Mouse (Mus musculus) urinary bladder, postnatal 25 days (tissue): ENCODE measurements around the gene Ccdc130.

ENCODE experiments used
- DNase-seq: peaks from one replicate; pipeline ENCODE4 v3.0.0; 2022; ENCODE audit warnings: low spot score

Gene Ccdc130

DNA sequence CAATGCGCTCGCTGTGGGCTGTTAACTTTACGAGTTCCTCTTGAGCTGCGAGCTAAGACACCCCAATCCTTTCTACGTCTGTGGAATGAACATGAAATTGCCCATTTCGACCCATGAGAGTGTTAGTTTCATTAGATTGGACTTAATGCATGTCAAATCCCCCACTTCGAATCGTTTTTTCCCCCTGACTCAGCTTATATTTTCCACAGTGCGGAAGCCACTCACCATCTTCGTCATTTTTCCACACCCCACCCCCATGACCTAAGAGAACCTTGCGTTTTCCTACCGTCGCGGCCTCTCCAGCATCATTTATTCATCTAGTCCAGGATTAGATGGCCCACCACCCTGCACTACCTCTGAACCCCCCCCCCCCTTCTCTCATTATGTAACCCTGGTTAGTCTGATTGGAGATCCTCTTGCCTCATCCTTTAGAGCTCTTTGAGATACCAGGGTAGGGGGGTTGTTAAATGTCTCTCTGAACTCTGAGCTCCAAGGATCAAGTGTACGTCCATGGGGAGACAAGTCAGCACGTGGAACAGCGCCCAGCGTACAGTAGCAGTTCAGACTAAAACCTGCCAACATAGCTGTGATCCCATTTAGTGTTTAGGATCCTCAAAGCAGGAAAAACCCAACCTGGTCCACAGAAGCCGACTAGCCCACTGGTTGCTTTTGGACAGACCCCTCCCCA lies 32.5 kb downstream of the Ccdc130 start:
- DNase-seq = no peak

DNA sequence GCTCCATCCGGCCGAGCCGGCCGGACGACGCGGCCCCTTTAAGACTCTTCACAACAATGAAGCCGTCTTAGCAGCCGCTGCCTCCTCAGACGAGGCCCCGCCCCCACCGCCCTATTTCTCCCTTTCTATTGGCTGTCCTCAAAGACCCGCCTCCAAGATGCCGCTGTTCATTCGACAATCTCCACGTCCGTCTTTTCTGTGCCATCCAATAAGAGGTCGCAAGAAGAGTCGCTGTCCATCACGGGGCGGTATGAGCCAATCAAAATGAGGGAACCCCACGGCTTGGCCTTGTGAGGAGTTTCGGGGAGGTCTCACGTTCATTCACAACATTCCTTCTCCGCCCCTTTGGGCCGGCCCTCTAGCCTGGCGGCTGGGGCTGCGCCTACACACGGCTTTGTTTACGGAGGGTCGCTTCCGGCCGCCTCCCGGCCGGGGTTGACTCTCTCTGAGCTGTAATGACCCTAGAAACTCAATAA lies 33.1 kb downstream of the Ccdc130 start, which contains the start of gene Zswim4:
Gene Zswim4 (minus strand): TSS at position 58 of the 476 bp plus-strand sequence.
- DNase-seq = peak; percentile 92

DNA sequence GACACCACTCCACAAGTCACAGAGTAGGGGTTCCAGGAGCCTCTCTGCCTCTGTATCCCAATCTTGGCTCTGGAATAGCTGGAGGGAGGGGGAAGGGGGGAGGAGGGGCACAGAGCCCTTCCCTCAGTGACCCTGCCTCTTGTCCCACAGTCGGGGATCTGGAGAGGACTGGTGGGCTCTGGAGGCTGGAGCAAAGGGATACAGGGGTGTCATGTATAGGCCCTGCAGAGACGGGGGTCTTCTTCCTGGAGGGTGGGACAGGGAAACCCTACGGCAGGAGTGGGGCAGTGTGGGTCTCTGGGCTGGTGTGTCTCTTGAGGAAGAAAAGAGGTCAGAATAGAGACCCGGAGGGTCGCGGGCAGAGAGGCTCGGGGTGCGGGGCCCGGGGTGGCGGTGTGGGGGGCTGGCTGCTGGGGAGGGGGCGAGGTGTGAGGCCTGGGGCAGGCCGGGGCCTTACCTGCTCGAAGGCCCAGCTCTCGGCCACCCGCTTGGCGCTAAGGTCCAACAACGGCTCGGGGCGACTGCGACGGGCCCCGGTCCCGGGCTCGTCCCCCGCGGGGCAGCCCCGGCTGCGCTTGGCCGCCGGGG lies 33.7 kb downstream of the Ccdc130 start:
- no peak for DNase-seq

DNA sequence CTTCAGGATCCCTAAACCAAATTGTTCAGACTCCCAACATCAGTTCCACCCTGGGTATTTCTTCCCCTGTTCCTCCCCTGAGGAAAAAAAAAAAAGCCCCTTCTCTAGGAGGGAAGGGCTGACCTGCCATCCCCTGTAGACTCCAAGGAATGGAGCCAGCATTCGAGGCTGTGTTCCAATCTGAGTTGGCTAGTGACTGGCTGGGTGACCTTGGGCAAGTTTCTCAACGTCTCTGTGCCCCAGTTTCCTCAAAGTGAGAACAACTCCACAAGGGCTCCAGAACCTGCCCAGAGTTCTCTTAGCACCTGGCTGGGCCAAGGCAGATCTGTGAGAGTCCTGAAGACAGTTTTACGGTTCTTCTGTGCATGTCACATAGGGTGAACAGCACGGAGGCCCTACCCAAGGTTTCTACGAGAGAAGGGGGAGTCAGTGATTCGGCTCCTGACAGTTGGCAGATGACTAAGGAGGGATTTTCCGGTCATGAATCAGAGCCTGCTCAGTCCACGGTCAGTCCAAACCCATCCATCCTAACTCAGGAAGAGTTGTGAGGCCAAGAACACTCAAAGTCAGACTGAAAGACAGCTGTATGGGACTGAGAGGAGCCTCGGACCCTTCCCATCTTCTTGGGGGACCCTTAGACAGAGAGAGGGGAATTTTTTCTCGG lies 34.3 kb downstream of the Ccdc130 start:
- DNase-seq = no peak

DNA sequence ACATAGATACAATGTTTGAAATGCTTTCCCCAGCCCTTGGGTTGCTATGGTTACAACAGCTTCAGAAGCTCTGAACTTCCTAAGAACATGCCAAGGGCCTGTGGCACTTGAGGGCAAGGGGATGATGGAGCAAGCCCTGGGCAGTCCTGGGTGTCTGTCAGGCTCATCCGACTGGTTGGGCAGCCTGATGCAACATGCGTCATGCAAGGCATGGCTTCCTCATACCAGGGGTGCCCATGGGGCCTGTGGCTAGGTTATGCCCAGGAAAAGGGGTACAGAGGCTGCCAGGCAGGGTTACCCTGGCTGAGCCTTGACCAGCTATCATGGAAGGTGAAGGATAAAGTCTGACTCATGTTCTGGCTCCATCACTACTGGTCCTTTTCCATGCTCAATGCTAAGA lies 37.1 kb downstream of the Ccdc130 start:
- no peak for DNase-seq

DNA sequence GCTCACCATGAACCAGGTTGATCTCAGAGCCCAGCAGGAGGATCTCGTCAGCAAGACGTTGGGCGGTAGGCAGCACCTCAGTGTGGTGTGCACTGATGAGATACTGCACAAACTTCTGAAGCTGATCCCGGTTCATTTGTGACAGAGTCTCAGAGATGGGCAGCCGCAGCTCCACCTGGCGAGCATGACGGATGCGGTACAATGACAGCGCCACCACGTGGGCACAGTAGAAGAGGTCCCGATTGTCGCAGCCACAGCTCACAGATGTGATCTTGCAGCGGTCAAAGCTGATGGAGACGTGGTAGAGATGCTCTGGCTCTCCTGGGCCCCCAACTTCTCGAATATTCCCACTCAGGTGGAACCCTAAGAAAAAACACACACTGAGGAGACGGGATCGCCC lies 39.4 kb downstream of the Ccdc130 start:
- DNase-seq = no peak

DNA sequence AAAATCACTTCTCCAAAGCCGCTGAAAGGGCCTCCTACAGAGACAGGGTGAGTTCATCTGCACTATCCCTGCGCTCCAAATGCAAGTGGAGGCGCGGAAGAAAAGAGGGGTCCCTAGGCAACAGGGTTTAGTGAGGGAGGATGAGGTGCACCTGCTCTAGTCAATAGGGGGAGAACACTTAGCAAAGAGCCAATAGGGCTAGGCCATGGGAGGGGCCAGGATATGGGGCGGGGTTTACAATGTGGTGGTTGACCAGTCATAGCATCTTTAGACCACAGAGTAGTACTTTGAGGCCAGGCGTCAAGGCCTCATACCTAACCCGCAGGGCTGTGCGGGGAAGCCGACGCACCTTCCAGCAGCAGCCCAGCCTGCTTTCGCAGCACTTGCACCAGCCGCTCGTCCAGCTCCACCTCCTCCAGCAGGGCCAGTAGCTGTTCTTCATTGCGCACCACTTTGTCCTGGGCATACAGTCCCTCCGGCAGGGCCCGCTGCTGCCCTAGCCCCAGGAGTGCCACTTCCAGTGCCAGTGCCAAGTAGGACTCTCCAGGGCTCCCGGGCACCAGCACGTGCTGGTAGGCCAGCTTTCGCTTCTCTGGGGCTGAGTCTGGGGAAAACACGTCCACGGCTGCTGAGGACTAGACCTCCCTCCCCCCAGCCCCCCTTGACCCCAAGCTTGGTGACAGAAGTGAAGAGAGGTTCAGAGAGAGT lies 46.7 kb downstream of the Ccdc130 start:
- DNase-seq = no peak

DNA sequence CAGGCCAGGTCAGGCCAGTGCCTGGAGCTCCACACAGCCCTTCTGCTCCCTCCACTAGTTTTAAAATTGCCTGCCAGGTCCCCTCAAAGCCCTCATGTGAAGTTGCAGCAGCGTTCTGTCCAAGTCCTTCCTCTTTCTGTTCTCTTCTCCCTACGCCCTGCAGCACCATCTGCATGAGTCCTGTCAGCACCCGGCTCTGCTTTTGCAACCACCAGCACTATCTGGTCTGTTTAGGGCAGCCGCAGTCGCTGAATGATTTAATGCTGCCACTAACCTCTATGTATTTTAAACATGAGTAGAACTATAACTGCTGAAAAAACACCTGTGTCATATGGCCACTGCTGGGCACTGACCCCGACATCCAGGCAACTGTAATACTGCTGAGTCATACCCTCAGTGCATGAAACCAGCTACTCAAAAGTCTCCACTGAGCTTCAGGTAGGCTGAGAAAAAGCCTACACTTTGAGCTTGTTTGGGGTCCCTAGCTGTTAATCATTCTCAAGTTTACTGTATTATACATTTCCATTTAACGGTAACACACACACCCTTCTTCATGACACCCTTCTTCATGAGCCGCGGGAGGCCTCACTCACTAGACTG lies 47.5 kb downstream of the Ccdc130 start:
- no peak for DNase-seq

DNA sequence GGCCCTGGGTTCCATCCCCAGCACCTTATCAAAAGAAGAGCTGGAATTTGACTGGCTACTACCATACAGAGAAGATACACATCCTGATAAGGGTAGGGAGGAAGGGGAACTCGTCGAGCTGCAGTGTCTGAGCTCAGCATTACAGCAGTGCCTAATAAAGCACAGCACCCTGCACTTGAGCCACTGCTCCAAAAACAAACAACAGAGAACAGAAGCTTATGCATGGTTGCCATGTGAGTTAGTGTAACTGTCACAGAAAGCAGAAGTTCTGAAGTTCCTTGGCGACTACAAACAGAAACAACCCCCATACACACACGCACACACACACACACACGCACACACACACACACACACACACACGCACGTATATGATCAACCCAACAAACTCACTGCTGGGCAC lies 50.1 kb downstream of the Ccdc130 start:
- no peak for DNase-seq

DNA sequence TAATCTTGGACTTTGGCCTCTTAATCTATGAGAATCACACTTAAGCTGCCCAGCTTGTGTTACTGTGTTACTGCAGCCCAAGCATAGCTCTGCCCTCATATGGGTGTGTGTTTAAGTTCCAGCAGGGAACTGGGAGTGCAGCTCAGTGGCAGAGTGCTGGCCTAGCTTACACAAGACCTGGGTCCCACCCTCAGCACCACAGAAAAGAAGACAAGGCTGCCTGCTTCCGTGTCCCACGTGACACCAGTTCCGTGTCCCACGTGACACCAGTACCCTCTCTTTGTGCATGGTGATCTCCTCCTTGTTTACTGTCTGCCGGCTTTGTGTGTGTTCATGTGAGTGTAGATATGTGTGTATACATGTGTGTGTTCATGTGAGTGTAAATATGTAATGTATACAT lies 52.0 kb downstream of the Ccdc130 start:
- DNase-seq = no peak

DNA sequence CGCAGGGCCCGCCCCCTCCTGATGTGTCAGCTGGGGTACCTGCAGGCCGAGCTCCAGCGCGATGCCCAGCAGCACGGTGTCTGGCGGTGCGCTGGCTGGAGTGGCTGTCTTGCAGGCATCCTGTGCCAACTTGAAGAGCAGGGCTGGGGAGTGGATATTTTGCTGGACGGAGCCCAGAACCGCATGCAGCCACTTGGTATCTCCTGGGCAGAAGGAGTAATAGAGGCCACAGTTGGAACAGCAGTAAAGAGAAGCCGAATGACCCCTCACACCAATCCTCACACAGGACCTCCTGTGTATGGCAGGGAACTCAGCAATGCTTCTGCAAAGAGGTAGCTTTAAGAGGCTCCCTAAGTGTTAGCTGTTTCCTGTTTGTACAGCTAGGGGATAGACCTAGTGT lies 53.0 kb downstream of the Ccdc130 start:
- DNase-seq = no peak

DNA sequence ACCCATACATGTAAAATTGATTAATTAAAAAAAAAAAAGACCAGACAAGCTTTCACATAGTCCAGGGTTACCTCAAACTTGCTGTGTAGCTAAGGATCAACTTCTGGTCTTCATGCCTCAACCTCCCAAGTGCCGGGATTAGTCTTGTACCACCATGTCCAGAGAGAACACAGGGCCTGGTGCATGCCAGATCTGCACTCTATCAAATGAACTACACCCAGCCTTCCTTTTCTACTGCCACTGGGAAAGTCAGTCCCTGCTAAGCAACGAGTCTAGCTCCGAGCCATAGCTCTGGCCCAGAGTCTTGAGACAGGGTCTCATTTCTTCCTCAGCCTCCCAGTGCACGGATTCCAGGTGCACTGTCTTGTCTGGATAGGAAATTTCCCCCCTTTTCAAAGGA lies 56.9 kb downstream of the Ccdc130 start:
- DNase-seq = no peak

DNA sequence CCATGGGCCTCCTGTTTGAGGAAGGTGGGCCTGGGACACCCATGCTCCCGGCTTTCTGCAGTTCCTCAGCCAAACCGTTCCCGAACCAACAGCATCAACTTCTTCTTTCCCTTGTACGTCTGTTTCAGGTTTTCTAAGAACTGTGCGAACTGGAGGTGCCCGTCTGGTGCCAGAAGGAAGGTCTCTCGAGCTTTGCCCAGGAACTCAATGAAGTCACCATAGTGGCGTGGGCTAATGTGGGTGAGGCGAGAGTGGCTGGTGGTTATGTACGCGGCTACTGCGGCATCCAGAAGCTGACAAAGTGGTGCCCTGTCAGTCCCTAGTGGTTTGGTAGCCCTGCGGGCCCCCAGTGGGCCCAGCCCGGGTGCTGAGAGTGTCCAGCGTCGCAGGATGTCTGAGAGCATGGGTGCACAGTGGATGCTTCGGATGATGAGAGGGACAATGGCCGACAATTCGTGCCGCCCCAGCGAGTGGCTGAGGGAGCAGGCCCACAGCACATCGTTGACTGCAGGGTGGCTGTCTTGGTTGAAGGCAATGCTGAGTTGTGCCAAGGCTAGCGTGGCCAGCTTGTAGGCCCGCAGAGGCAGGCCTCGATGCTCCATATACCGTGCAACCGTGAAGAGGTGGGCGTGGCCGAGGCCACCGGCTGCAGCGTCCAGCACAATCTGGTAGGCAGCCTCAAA lies 58.2 kb downstream of the Ccdc130 start:
- DNase-seq = no peak

DNA sequence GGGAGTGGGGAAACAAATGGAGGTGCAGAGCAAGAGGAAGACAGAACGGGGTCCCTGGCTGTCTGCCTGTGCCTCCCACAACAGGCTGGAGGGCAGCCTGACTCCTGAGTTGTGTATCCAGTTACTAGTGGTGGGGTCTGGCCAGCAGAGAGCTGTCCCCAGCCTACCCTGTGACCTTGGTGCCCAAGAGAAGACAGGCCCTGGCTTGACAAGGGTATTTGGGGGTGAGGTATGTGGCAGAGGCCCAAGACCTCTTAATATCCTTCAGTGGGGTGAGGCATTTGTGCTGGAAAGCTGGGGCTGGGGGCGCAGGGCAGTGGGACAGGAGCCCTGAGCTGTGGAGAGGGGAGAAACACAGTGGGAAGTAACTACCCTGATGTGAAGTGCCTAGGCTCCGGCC lies 59.0 kb downstream of the Ccdc130 start:
- no peak for DNase-seq

DNA sequence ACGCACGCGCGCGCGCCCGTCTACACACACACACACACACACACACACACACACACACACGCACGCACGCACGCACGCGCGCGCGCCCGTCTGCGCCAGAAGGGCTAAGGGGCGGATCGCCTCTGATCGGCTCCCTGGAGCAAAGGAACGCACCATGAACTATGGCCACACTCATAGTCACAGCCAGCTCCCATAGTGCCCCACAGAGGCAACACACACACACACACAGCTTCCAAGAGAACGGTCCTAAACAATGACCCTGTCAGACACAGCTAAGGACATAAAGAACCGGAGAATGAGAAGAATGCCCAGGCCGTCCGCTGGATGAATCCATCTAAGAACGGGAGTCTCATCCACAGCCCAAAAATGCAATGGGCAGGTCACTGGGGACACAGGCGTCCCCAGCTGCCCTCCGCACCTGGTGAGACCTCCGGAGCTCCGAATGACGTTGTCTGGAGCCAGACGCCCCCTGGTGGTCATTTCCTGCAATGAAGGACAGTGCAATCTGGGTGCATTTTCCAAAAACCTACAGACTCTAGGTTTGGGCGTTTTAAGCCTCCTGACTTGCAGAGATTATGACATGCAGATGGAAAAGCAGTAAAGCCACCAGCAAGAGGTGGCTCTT lies 59.9 kb downstream of the Ccdc130 start:
- peak; percentile 78 for DNase-seq

DNA sequence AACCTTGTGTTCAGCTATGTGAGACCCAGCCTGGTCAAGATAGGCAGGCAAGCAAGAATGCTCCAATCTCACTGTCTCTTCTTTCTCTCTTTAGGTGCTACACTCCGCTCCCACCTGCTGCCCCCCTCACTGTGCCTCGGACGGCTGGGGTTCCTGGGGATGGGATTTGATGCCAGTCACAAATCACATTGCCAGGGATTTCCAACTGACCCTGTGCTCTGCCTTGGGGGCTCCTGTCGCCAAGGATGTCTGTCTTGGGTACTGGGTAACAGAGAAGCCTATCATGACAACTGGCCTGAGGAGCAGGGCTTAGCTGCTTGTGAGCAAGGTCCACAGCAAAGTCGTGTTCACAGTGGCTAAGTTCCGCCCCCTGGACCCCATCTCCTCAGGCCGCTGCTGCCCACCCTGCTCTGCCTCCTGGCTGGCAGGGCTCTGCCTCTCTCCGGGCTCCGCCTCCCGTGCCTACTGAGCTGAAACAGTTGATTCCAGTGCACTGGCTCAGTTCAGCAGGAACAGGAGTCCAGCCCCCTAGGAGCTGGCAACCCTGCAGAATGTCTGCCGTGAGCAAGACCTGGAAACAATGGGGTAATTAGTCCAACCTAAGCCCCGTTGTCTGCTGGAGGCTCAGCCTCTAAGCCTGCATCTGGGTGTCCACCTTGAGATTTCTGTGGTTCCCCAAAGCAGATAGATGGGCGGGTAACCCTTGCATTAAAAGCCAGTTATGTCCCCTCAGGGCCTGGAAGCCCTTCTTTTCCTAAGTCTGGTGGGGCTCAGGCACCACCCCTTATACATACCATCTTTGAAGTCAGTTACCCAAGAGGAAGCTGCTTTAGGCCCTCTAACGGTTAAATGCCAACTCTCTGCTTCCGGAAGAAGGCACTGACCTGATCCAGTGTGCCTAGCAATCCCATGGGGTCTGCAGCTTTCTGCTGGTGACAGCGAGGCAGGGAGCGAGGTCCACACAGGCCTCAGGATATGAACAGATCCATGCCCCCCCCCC lies 61.5 kb downstream of the Ccdc130 start:
- DNase-seq = no peak

DNA sequence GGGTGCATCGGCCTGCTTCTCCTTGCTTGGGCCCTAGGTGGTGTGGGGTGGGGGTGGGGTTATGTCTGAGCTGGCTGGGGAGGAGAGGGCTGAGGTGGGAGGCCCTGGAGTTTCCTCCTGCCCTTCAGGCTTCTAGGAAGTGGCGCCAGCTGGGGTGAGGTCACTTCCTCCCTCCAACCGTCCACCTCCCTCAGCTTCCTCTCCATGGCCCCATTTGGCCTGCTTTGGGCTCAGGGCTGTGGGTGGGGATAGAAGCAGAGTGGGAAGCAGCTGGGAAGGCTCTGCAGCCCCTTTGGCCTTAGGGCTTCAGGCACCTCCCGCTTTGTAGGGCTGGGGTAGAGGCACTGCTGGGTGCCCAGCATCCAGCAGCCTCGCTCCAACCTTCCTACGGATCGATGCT lies 62.4 kb downstream of the Ccdc130 start:
- DNase-seq = peak; percentile 34
